Mouse (Mus musculus) ES-Bruce4 (cell line): Measurements from ENCODE around the gene Rnf144b. TPM values are rescaled to one million over a fixed set of nuclear protein-coding genes. Genes with fewer than 3 reads are reported as not detected.

Experiments
- H3K27ac ChIP-seq: 2 replicates; pipeline ENCODE4 v1.5.1; 2012; ENCODE audit warnings: low read length, inconsistent platforms; ENCODE audit not compliant: insufficient read depth
- H3K27me3 ChIP-seq: 2 replicates; pipeline ENCODE4 v1.6.1; 2012; ENCODE audit warnings: mild to moderate bottlenecking, low read length, inconsistent platforms; ENCODE audit not compliant: control insufficient read depth, poor library complexity, insufficient read depth, severe bottlenecking
- H3K36me3 ChIP-seq: 2 replicates; pipeline ENCODE4 v1.6.1; 2012; ENCODE audit warnings: inconsistent platforms, mild to moderate bottlenecking, low read length, moderate library complexity; ENCODE audit not compliant: control insufficient read depth, poor library complexity, insufficient read depth, severe bottlenecking
- H3K4me1 ChIP-seq: one replicate; pipeline ENCODE4 v1.8.1; 2011; ENCODE audit warnings: low read length; ENCODE audit not compliant: control insufficient read depth, insufficient read depth
- H3K4me3 ChIP-seq: 2 replicates; pipeline ENCODE4 v1.5.1; 2011; ENCODE audit warnings: low read depth, mild to moderate bottlenecking, low read length
- H3K9ac ChIP-seq: 2 replicates; pipeline ENCODE4 v1.6.1; 2012; ENCODE audit warnings: low read depth, mild to moderate bottlenecking, inconsistent platforms; ENCODE audit not compliant: poor library complexity, severe bottlenecking
- H3K9me3 ChIP-seq: replicated peaks from 2 replicates; pipeline ENCODE4 v1.6.1; 2012; ENCODE audit warnings: mild to moderate bottlenecking, low read length, inconsistent platforms; ENCODE audit not compliant: control insufficient read depth, poor library complexity, insufficient read depth, severe bottlenecking
- CTCF ChIP-seq: IDR thresholded peaks from one replicate; pipeline ENCODE4 v1.8.1; 2011; ENCODE audit warnings: low read depth, low read length
- EP300 ChIP-seq: IDR thresholded peaks from 2 replicates; pipeline ENCODE4 v1.6.1; 2011; ENCODE audit warnings: low read depth, low read length; ENCODE audit not compliant: insufficient read depth
- POLR2A ChIP-seq: IDR thresholded peaks from one replicate; pipeline ENCODE4 v1.8.1; 2011; ENCODE audit warnings: low read length; ENCODE audit not compliant: insufficient read depth
- polyA plus RNA-seq: library from polyadenylated mRNA; stranded (reverse); fragments of >200 nt; gene quantifications from 2 replicates; pipeline ENCODE4 v1.2.4, GENCODE M21; 2011; ENCODE audit warnings: low read depth; ENCODE audit not compliant: missing spikeins, insufficient read depth, insufficient read length

The Rnf144b gene
- polyA plus RNA-seq, 1 experiment: 1.6 TPM

- Histone ChIP-seq H3K36me3 (no peaks in the 10 kb centered on the region), H3K27me3 (no peaks in the 10 kb centered on the region), H3K4me1 (no peaks in the 10 kb centered on the region), H3K4me3 (no peak overlapping the region), H3K9ac (no peak overlapping the region), H3K27ac (no peak overlapping the region), H3K9me3 (no peaks in the 10 kb centered on the region)
- TF ChIP-seq CTCF (no peak), EP300 (no peak), POLR2A (no peak)
Observed at GRCm38 (mm10) chr13:47148573-47148972, 26.1 kb downstream of the Rnf144b start.

GRCm38 (mm10) chr13:47149993-47150392 lies 27.5 kb downstream of the Rnf144b start:
- no peak for TF ChIP-seq POLR2A
- no peak for TF ChIP-seq EP300
- no peak for TF ChIP-seq CTCF
- Histone ChIP-seq H3K27me3 (no peaks in the 10 kb centered on the region), H3K36me3 (no peaks in the 10 kb centered on the region), H3K9ac (no peak overlapping the region), H3K4me1 (no peaks in the 10 kb centered on the region), H3K9me3 (no peaks in the 10 kb centered on the region), H3K27ac (no peak overlapping the region), H3K4me3 (no peak overlapping the region)

- TF ChIP-seq CTCF: no peak
- TF ChIP-seq EP300: no peak
- TF ChIP-seq POLR2A: no peak
- no peaks in the 10 kb centered on the region for H3K27me3 ChIP-seq
- H3K9ac ChIP-seq: no peak overlapping the region
- no peaks in the 10 kb centered on the region for H3K4me1 ChIP-seq
- no peak overlapping the region for H3K27ac ChIP-seq
- no peaks in the 10 kb centered on the region for H3K36me3 ChIP-seq
- no peaks in the 10 kb centered on the region for H3K9me3 ChIP-seq
- H3K4me3 ChIP-seq: no peak overlapping the region
Observed at GRCm38 (mm10) chr13:47151060-47151459, 28.6 kb downstream of the Rnf144b start.

- H3K4me1 ChIP-seq: no peaks in the 10 kb centered on the region
- no peak overlapping the region for H3K9ac ChIP-seq
- no peaks in the 10 kb centered on the region for H3K27me3 ChIP-seq
- TF ChIP-seq EP300 (no peak), CTCF (peak; percentile 46)
- H3K9me3 ChIP-seq: no peaks in the 10 kb centered on the region
- H3K27ac ChIP-seq: no peak overlapping the region
- H3K36me3 ChIP-seq: no peaks in the 10 kb centered on the region
- H3K4me3 ChIP-seq: no peak overlapping the region
Observed at GRCm38 (mm10) chr13:47152390-47152789, 29.9 kb downstream of the Rnf144b start.

- Histone ChIP-seq H3K27me3 (no peaks in the 10 kb centered on the region), H3K4me1 (no peaks in the 10 kb centered on the region), H3K9ac (no peak overlapping the region), H3K9me3 (no peaks in the 10 kb centered on the region), H3K27ac (no peak overlapping the region), H3K36me3 (no peaks in the 10 kb centered on the region), H3K4me3 (no peak overlapping the region)
- TF ChIP-seq POLR2A: no peak
- no peak for TF ChIP-seq EP300
- no peak for TF ChIP-seq CTCF
Observed at GRCm38 (mm10) chr13:47153206-47153605, 30.8 kb downstream of the Rnf144b start.

- no peak overlapping the region for H3K9ac ChIP-seq
- no peaks in the 10 kb centered on the region for H3K9me3 ChIP-seq
- H3K4me1 ChIP-seq: no peaks in the 10 kb centered on the region
- no peak overlapping the region for H3K4me3 ChIP-seq
- no peaks in the 10 kb centered on the region for H3K27me3 ChIP-seq
- H3K27ac ChIP-seq: no peak overlapping the region
- no peak for TF ChIP-seq POLR2A
- TF ChIP-seq EP300: no peak
- TF ChIP-seq CTCF: no peak
- H3K36me3 ChIP-seq: no peaks in the 10 kb centered on the region
Observed at GRCm38 (mm10) chr13:47154866-47155265, 32.4 kb downstream of the Rnf144b start.
